Mouse (Mus musculus) thymus, adult 2 months (tissue): ENCODE measurements around the gene Adarb2. TPM values are rescaled to one million over a fixed set of nuclear protein-coding genes. Genes with fewer than 3 reads are reported as not detected.

Experiments
- DNase-seq: peaks from one replicate; pipeline ENCODE4 v3.0.0; 2021
- H3K27ac ChIP-seq: fragments of 200-500 bp; 2 replicates; pipeline ENCODE4 v1.5.1; 2012; ENCODE audit warnings: low read length, control low read depth; ENCODE audit not compliant: control insufficient read depth, insufficient read depth
- H3K27me3 ChIP-seq: fragments of 200-500 bp; 2 replicates; pipeline ENCODE4 v1.6.1; 2012; ENCODE audit warnings: mild to moderate bottlenecking, low read length, moderate library complexity, mixed read lengths; ENCODE audit not compliant: control insufficient read depth, insufficient read depth
- H3K36me3 ChIP-seq: fragments of 200-500 bp; 2 replicates; pipeline ENCODE4 v1.6.1; 2012; ENCODE audit warnings: mild to moderate bottlenecking, low read length, moderate library complexity; ENCODE audit not compliant: control insufficient read depth, insufficient read depth
- H3K4me1 ChIP-seq: fragments of 200-500 bp; replicated peaks from 2 replicates; pipeline ENCODE4 v1.6.1; 2012; ENCODE audit warnings: low read length; ENCODE audit not compliant: control insufficient read depth, insufficient read depth
- H3K4me3 ChIP-seq: fragments of 200-500 bp; 2 replicates; pipeline ENCODE4 v1.5.1; 2012; ENCODE audit warnings: mild to moderate bottlenecking, low read length, control low read depth, moderate library complexity; ENCODE audit not compliant: control insufficient read depth, insufficient read depth
- CTCF ChIP-seq: fragments of 200-500 bp; IDR thresholded peaks from 2 replicates; pipeline ENCODE4 v1.5.1; 2012; ENCODE audit warnings: mild to moderate bottlenecking, control low read depth, low read length, moderate library complexity, borderline replicate concordance; ENCODE audit not compliant: control insufficient read depth, poor library complexity, insufficient read depth; ENCODE audit errors: extremely low read depth
- POLR2A ChIP-seq: fragments of 200-500 bp; IDR thresholded peaks from 2 replicates; pipeline ENCODE4 v1.6.1; 2012; ENCODE audit warnings: mild to moderate bottlenecking, low read length, control low read depth, moderate library complexity; ENCODE audit not compliant: control insufficient read depth, poor library complexity, insufficient read depth; ENCODE audit errors: extremely low read depth
- WGBS: fragments of 180-500 bp; shearing (Covaris S2); methylation state at CpG from one replicate; pipeline ENCODE4 v1.1.7; 2018; 5-methylcytosine and 5-hydroxymethylcytosine counted together
- polyA plus RNA-seq: library from polyadenylated mRNA; depleted of rRNA; stranded (reverse); fragments of >200 nt; gene quantifications from 2 replicates; pipeline ENCODE4 v1.2.3, GENCODE M21; 2012

Adarb2 gene
- polyA plus RNA-seq, 1 experiment: not detected

DNA sequence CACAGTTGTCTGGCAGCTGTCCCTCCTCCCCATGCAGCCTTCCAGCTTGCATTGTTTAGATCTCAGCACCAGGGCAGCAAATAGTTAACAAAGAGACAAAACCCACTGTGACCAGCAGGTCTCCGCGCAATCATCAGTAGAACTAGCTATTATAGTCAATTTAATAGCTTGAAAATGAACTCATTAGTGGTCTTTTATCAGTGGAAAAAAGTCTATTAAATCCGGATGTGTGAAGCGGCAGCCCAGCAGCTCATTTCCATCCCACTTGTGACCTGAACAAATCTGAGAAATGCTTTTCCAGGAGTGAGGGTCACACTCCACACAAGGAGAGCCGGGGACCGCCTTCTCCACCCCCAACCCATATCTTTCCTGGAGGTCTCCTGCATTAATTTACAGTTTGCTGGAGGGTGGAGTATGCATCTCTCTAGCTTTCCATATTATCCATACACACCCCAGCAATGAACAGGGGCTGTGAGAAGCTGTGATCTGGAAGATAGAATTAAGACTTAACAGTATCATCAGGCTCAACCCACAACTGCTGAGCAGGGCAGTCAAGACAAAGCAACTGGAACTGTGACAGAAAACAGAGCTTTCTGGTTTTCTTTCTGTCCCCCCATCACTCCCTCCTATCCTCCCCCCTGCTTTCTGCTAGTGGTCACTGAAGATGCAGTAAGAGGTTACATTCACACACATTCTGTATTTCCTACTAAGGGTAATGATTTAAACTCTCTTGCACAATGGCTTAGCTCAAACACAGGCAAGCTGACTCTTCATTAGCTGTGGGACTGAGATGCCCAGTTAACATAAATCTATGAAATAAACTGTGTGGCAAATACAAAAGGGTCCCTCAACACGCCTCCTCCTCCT lies 131.2 kb downstream of the Adarb2 start:
- DNase-seq: no peak
- H3K4me3 ChIP-seq: no peak overlapping the region
- no peak overlapping the region for H3K27ac ChIP-seq
- no peaks in the 10 kb centered on the region for H3K36me3 ChIP-seq
- no peaks in the 10 kb centered on the region for H3K27me3 ChIP-seq
- TF ChIP-seq CTCF (no peak), POLR2A (no peak)
- H3K4me1 ChIP-seq: no peaks in the 10 kb centered on the region
- 70% methylated on average over 7 of the region's 7 CpGs for WGBS

GRCm38 (mm10) chr13:8334580-8334979 lies 131.9 kb downstream of the Adarb2 start:
- no peak overlapping the region for H3K27ac ChIP-seq
- no peaks in the 10 kb centered on the region for H3K36me3 ChIP-seq
- TF ChIP-seq CTCF (no peak), POLR2A (no peak)
- no peaks in the 10 kb centered on the region for H3K4me1 ChIP-seq
- DNase-seq: no peak
- WGBS: 85% methylated on average over 4 of the region's 4 CpGs
- H3K4me3 ChIP-seq: no peak overlapping the region
- no peaks in the 10 kb centered on the region for H3K27me3 ChIP-seq

GRCm38 (mm10) chr13:8341086-8341807 lies 138.6 kb downstream of the Adarb2 start:
- H3K36me3 ChIP-seq: no peaks in the 10 kb centered on the region
- TF ChIP-seq POLR2A: no peak
- TF ChIP-seq CTCF: no peak
- 88% methylated on average over 5 of the region's 5 CpGs for WGBS
- DNase-seq: no peak
- H3K27me3 ChIP-seq: no peaks in the 10 kb centered on the region
- no peaks in the 10 kb centered on the region for H3K4me1 ChIP-seq
- H3K4me3 ChIP-seq: no peak overlapping the region
- H3K27ac ChIP-seq: no peak overlapping the region

- Histone ChIP-seq H3K4me3 (no peak overlapping the region), H3K36me3 (no peaks in the 10 kb centered on the region), H3K27ac (no peak overlapping the region), H3K27me3 (no peaks in the 10 kb centered on the region), H3K4me1 (no peaks in the 10 kb centered on the region)
- TF ChIP-seq POLR2A: no peak
- TF ChIP-seq CTCF: no peak
- WGBS: 93% methylated on average over 7 of the region's 7 CpGs
- DNase-seq: no peak
These were observed 144.5 kb downstream of the Adarb2 start for GRCm38 (mm10) chr13:8347147-8347546.

DNA sequence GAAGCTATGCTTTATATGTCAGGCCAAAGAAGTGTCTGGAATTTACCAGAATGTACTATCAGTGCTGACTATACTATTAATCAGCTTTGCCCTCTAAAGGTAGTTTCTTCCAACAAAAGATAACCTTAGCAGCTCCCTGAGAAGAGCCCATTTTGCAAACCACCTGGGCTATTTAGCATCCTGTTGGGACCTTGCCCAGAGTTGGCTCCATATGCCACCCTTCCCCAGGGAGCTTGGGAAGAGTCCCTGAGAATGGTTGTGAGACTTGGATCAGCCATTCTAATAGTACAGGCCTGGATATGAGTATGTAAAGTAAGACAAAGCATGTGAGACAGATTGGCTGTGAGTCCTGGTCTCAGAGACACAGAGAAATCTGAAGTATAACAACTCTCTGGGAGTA lies 149.7 kb downstream of the Adarb2 start:
- TF ChIP-seq CTCF: no peak
- Histone ChIP-seq H3K36me3 (no peaks in the 10 kb centered on the region), H3K27me3 (no peaks in the 10 kb centered on the region), H3K4me1 (no peaks in the 10 kb centered on the region), H3K27ac (no peak overlapping the region), H3K4me3 (no peak overlapping the region)
- no peak for DNase-seq

GRCm38 (mm10) chr13:8352952-8353351 lies 150.3 kb downstream of the Adarb2 start:
- no peaks in the 10 kb centered on the region for H3K36me3 ChIP-seq
- H3K4me3 ChIP-seq: no peak overlapping the region
- H3K27me3 ChIP-seq: no peaks in the 10 kb centered on the region
- DNase-seq: no peak
- TF ChIP-seq POLR2A: no peak
- TF ChIP-seq CTCF: no peak
- no peaks in the 10 kb centered on the region for H3K4me1 ChIP-seq
- no peak overlapping the region for H3K27ac ChIP-seq
